Mouse (Mus musculus) lung, embryonic 16.5 days (tissue): ENCODE measurements at regions not wholly inside any gene's neighbourhood (a gene's known extent, or its start where the extent isn't known, plus 50 kb on each side); places are given as distances from the start of the nearest gene placed in this dataset.

Experiments used
- ATAC-seq: fragments of 200-750 bp; cut with Nextera tagmentation; 2 replicates; pipeline ENCODE4 v1.8.0; 2017; ENCODE audit warnings: low read depth, mild to moderate bottlenecking, moderate library complexity
- H3K27ac ChIP-seq: fragments of 300-500 bp; sonication (generic); 2 replicates; pipeline ENCODE4 v1.5.1; 2014; ENCODE audit warnings: mild to moderate bottlenecking, control low read depth, low read length
- H3K27me3 ChIP-seq: fragments of 300-500 bp; sonication (generic); 2 replicates; pipeline ENCODE4 v1.6.1; 2014; ENCODE audit warnings: low read depth, low read length, mixed read lengths; ENCODE audit not compliant: control insufficient read depth, insufficient read depth
- H3K36me3 ChIP-seq: fragments of 300-500 bp; sonication (generic); 2 replicates; pipeline ENCODE4 v1.6.1; 2014; ENCODE audit warnings: low read length; ENCODE audit not compliant: control insufficient read depth, insufficient read depth
- H3K4me1 ChIP-seq: fragments of 300-500 bp; sonication (generic); replicated peaks from 2 replicates; pipeline ENCODE4 v1.6.1; 2014; ENCODE audit warnings: low read length, mixed read lengths; ENCODE audit not compliant: control insufficient read depth, insufficient read depth
- H3K4me2 ChIP-seq: fragments of 300-500 bp; sonication (generic); 2 replicates; pipeline ENCODE4 v1.6.1; 2014; ENCODE audit warnings: low read depth, low read length, control low read depth
- H3K4me3 ChIP-seq: fragments of 300-500 bp; sonication (generic); 2 replicates; pipeline ENCODE4 v1.5.1; 2014; ENCODE audit warnings: mild to moderate bottlenecking, low read length, control low read depth
- H3K9ac ChIP-seq: fragments of 300-500 bp; sonication (generic); 2 replicates; pipeline ENCODE4 v1.6.1; 2014; ENCODE audit warnings: low read length, control low read depth
- H3K9me3 ChIP-seq: fragments of 300-500 bp; sonication (generic); 2 replicates; pipeline ENCODE4 v1.6.1; 2016; ENCODE audit warnings: low read length; ENCODE audit not compliant: control insufficient read depth
- WGBS: fragments of 180-500 bp; shearing (Covaris S2); extraction: QIAGEN DNeasy Blood & Tissue Kit; methylation state at CpG from one replicate; pipeline ENCODE4 v1.1.7; 2014; 5-methylcytosine and 5-hydroxymethylcytosine counted together

GRCm38 (mm10) chr13:6030128-6030527 lies 168.8 kb downstream of the Klf6 start:
- H3K9me3 ChIP-seq, result no peaks in the 10 kb centered on the region
- H3K27ac ChIP-seq, result no peak overlapping the region
- no peak overlapping the region for H3K4me2 ChIP-seq
- no peak for ATAC-seq
- H3K27me3 ChIP-seq, result no peaks in the 10 kb centered on the region
- H3K9ac ChIP-seq, result no peak overlapping the region
- H3K4me3 ChIP-seq, result no peak overlapping the region
- 75% methylated on average over 2 of the region's 2 CpGs for WGBS
- no peaks in the 10 kb centered on the region for H3K4me1 ChIP-seq
- no peaks in the 10 kb centered on the region for H3K36me3 ChIP-seq

- Histone ChIP-seq H3K4me3 (no peak overlapping the region), H3K36me3 (no peaks in the 10 kb centered on the region), H3K27me3 (no peaks in the 10 kb centered on the region), H3K9me3 (no peaks in the 10 kb centered on the region), H3K4me2 (no peak overlapping the region), H3K9ac (no peak overlapping the region), H3K4me1 (no peaks in the 10 kb centered on the region), H3K27ac (no peak overlapping the region)
- ATAC-seq, result no peak
- 80% methylated on average over 7 of the region's 7 CpGs for WGBS
Observed at GRCm38 (mm10) chr13:6040132-6040531, 178.8 kb downstream of the Klf6 start.

- no peak overlapping the region for H3K9ac ChIP-seq
- WGBS, result 80% methylated on average over 2 of the region's 2 CpGs
- no peaks in the 10 kb centered on the region for H3K36me3 ChIP-seq
- H3K9me3 ChIP-seq, result no peaks in the 10 kb centered on the region
- H3K27me3 ChIP-seq, result no peaks in the 10 kb centered on the region
- H3K4me1 ChIP-seq, result no peaks in the 10 kb centered on the region
- H3K4me3 ChIP-seq, result no peak overlapping the region
- no peak overlapping the region for H3K4me2 ChIP-seq
- no peak for ATAC-seq
- H3K27ac ChIP-seq, result no peak overlapping the region
Observed at GRCm38 (mm10) chr13:6040663-6041062, 179.4 kb downstream of the Klf6 start.

- H3K36me3 ChIP-seq, result no peaks in the 10 kb centered on the region
- ATAC-seq, result no peak
- H3K27me3 ChIP-seq, result no peaks in the 10 kb centered on the region
- H3K9me3 ChIP-seq, result no peaks in the 10 kb centered on the region
- no peak overlapping the region for H3K9ac ChIP-seq
- no peak overlapping the region for H3K27ac ChIP-seq
- WGBS, result 70% methylated on average over 6 of the region's 6 CpGs
- no peaks in the 10 kb centered on the region for H3K4me1 ChIP-seq
- no peak overlapping the region for H3K4me2 ChIP-seq
- no peak overlapping the region for H3K4me3 ChIP-seq
Observed at GRCm38 (mm10) chr13:6042495-6042894, 181.2 kb downstream of the Klf6 start.

GRCm38 (mm10) chr13:6059515-6060228 lies 198.4 kb downstream of the Klf6 start:
- no peak overlapping the region for H3K4me2 ChIP-seq
- H3K36me3 ChIP-seq, result no peaks in the 10 kb centered on the region
- no peaks in the 10 kb centered on the region for H3K27me3 ChIP-seq
- 26% methylated on average over 6 of the region's 6 CpGs for WGBS
- H3K27ac ChIP-seq, result no peak overlapping the region
- no peak overlapping the region for H3K4me3 ChIP-seq
- H3K9ac ChIP-seq, result no peak overlapping the region
- H3K9me3 ChIP-seq, result no peaks in the 10 kb centered on the region
- H3K4me1 ChIP-seq, result no peaks in the 10 kb centered on the region; the same call in 1 of the 2 replicates
- ATAC-seq, result peak; percentile 95

GRCm38 (mm10) chr13:6060229-6060845 lies 199.1 kb downstream of the Klf6 start:
- no peaks in the 10 kb centered on the region for H3K27me3 ChIP-seq
- 29% methylated on average over 8 of the region's 8 CpGs for WGBS
- no peak overlapping the region for H3K27ac ChIP-seq
- peak; percentile 9; the same call in 1 of the 2 replicates for ATAC-seq
- no peak overlapping the region for H3K4me3 ChIP-seq
- H3K9ac ChIP-seq, result no peak overlapping the region
- no peaks in the 10 kb centered on the region for H3K36me3 ChIP-seq
- H3K9me3 ChIP-seq, result no peaks in the 10 kb centered on the region
- H3K4me1 ChIP-seq, result no peaks in the 10 kb centered on the region; the same call in 1 of the 2 replicates
- H3K4me2 ChIP-seq, result no peak overlapping the region

- H3K27ac ChIP-seq, result no peak overlapping the region
- ATAC-seq, result no peak
- no peak overlapping the region for H3K4me2 ChIP-seq
- H3K36me3 ChIP-seq, result no peaks in the 10 kb centered on the region
- WGBS, result 66% methylated on average over 4 of the region's 4 CpGs
- H3K9ac ChIP-seq, result no peak overlapping the region
- H3K4me1 ChIP-seq, result no peaks in the 10 kb centered on the region; the same call in 1 of the 2 replicates
- no peak overlapping the region for H3K4me3 ChIP-seq
- H3K27me3 ChIP-seq, result no peaks in the 10 kb centered on the region
- H3K9me3 ChIP-seq, result no peaks in the 10 kb centered on the region
Observed at GRCm38 (mm10) chr13:6062305-6062704, 201.0 kb downstream of the Klf6 start.

DNA sequence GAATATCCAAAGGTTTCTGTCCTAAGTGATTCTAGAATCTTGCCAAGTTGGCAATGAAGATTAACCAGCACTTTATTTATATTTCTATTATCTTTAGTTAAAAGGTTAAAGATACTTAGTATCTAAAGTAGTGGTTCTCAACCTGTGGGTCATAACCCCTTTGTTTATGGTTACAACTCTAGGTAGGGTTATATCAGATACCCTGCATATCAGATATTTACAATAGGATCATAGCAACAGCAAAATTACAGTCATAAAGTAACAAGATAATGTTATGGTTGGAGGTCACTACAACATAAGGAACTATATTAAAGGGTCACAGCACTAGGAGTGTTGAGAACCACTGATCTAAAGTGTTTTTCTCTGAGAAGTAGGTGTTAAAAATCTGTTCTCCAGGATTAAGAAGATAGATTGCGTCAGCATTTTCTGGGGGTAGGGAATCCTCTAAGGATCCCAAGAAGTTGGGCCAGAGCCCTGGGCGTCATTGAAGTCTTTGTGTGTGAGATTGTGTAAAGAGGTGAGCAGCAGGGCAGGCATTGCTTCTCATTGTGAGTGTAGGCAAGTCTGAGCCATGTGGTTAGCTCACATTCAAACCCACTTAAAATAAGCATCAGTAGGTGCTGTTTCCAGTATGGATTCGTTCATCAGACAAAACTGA lies 201.6 kb downstream of the Klf6 start:
- Histone ChIP-seq H3K4me2 (no peak overlapping the region), H3K4me1 (no peaks in the 10 kb centered on the region; the same call in 1 of the 2 replicates), H3K27ac (no peak overlapping the region), H3K27me3 (no peaks in the 10 kb centered on the region), H3K4me3 (no peak overlapping the region), H3K9me3 (no peaks in the 10 kb centered on the region), H3K36me3 (no peaks in the 10 kb centered on the region), H3K9ac (no peak overlapping the region)
- ATAC-seq, result no peak
- 79% methylated on average over 3 of the region's 3 CpGs for WGBS

DNA sequence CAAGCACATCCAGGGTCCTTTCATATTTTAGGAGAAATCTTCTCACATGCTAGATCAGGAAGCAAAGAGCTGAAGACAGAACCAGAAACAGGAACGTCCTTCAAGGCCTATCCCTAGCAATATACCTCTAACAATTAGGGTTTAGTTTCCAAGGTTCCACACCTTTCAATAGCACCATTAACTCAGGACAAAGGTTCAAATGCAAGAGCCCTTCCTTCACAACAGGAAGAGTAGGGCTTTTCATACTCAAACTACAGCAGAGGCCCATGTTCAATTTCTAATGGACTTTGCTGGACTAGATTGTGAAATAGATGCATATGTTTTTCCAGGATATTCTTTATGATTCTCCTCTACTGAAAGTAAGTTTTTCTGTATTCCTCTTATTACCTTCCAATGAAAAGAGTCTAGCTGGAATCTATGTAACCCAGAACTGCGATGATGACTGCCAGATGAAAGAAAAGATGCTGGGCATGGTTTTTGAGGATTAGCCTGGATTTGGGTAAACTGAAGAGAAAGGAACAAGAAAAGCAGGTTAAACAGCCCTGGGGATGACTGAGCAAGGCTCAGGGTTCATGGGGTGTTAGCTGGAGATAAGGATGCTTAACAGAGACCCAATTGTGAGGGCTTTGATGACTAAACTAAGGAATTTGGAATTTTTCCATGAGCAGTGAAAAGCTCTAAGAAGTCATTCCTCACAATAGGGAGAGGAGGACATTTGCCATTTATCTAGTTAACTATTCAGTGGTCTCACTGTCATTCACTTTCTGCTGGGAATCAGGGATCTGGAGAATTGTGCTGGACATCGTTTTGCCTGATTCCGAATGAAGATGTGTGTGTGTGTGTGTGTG lies 215.9 kb downstream of the Klf6 start:
- Histone ChIP-seq H3K9ac (no peak overlapping the region), H3K4me3 (no peak overlapping the region), H3K27me3 (no peaks in the 10 kb centered on the region), H3K36me3 (no peaks in the 10 kb centered on the region), H3K4me1 (no peaks in the 10 kb centered on the region), H3K9me3 (no peaks in the 10 kb centered on the region), H3K27ac (no peak overlapping the region), H3K4me2 (no peak overlapping the region)
- ATAC-seq, result no peak
- 70% methylated on average over 4 of the region's 4 CpGs for WGBS
